Mouse (Mus musculus): ENCODE results near the gene Wbp11.

Wbp11 gene

GRCm38 (mm10) chr6:136837323-136837722 is 9.3 kb upstream of the Wbp11 start:
- DNase-seq (ENCODE audit: low read depth, low spot score): no peak

GRCm38 (mm10) chr6:136835352-136835751 is 7.3 kb upstream of the Wbp11 start, which contains the start of gene Smco3:
TSS of gene Smco3 (minus strand) at chr6:136835452.
- DNase-seq (ENCODE audit: low read depth, low spot score): no peak

GRCm38 (mm10) chr6:136831712-136832111 is 3.7 kb upstream of the Wbp11 start:
- no peak for DNase-seq (ENCODE audit: low read depth, low spot score)

GRCm38 (mm10) chr6:136828681-136829080 is 648 bp upstream of the Wbp11 start:
- no peak for DNase-seq (ENCODE audit: low read depth, low spot score)

GRCm38 (mm10) chr6:136827516-136827880 is 535 bp downstream of the Wbp11 start, which contains the start of gene BC049715:
TSS of gene BC049715 (plus strand) at chr6:136827626.
- peak; percentile 88 for DNase-seq (ENCODE audit: low read depth, low spot score)

- no peak for DNase-seq (ENCODE audit: low read depth, low spot score)
Measured at GRCm38 (mm10) chr6:136827116-136827515, 917 bp downstream of the Wbp11 start.

- no peak for DNase-seq (ENCODE audit: low read depth, low spot score)
Measured at GRCm38 (mm10) chr6:136824987-136825386, 3.0 kb downstream of the Wbp11 start.

GRCm38 (mm10) chr6:136821086-136821485 is 6.9 kb downstream of the Wbp11 start:
- DNase-seq (ENCODE audit: low read depth, low spot score): no peak

- DNase-seq (ENCODE audit: low read depth, low spot score): no peak
Measured at GRCm38 (mm10) chr6:136820381-136820780, 7.7 kb downstream of the Wbp11 start.

GRCm38 (mm10) chr6:136817549-136817948 is 10.5 kb downstream of the Wbp11 start:
- DNase-seq (ENCODE audit: low read depth, low spot score): no peak

- no peak for DNase-seq (ENCODE audit: low read depth, low spot score)
Measured at GRCm38 (mm10) chr6:136816826-136817225, 11.2 kb downstream of the Wbp11 start.

GRCm38 (mm10) chr6:136815381-136815780 is 12.7 kb downstream of the Wbp11 start:
- DNase-seq (ENCODE audit: low read depth, low spot score): no peak

- peak; percentile 53 for DNase-seq (ENCODE audit: low read depth, low spot score)
Measured at GRCm38 (mm10) chr6:136813117-136813516, 14.9 kb downstream of the Wbp11 start.

GRCm38 (mm10) chr6:136811196-136811595 is 16.8 kb downstream of the Wbp11 start:
- DNase-seq (ENCODE audit: low read depth, low spot score): no peak

- DNase-seq (ENCODE audit: low read depth, low spot score): no peak
Measured at GRCm38 (mm10) chr6:136809673-136810072, 18.4 kb downstream of the Wbp11 start.

GRCm38 (mm10) chr6:136809077-136809476 is 19.0 kb downstream of the Wbp11 start:
- DNase-seq (ENCODE audit: low read depth, low spot score): peak; percentile 35

- peak; percentile 51 for DNase-seq (ENCODE audit: low read depth, low spot score)
Measured at GRCm38 (mm10) chr6:136808631-136809046, 19.4 kb downstream of the Wbp11 start.

GRCm38 (mm10) chr6:136808014-136808417 is 20.0 kb downstream of the Wbp11 start, which contains the start of gene H2afj:
TSS of gene H2afj (plus strand) at chr6:136808244.
- DNase-seq (ENCODE audit: low read depth, low spot score): peak; percentile 99

- no peak for DNase-seq (ENCODE audit: low read depth, low spot score)
Measured at GRCm38 (mm10) chr6:136807395-136808013, 20.5 kb downstream of the Wbp11 start.

GRCm38 (mm10) chr6:136806819-136807218 is 21.2 kb downstream of the Wbp11 start:
- DNase-seq (ENCODE audit: low read depth, low spot score): peak; percentile 34

- no peak for DNase-seq (ENCODE audit: low read depth, low spot score)
Measured at GRCm38 (mm10) chr6:136805409-136805775, 22.6 kb downstream of the Wbp11 start.

- no peak for DNase-seq (ENCODE audit: low read depth, low spot score)
Measured at GRCm38 (mm10) chr6:136804705-136805408, 23.2 kb downstream of the Wbp11 start.
